In the genomic region with DNA sequence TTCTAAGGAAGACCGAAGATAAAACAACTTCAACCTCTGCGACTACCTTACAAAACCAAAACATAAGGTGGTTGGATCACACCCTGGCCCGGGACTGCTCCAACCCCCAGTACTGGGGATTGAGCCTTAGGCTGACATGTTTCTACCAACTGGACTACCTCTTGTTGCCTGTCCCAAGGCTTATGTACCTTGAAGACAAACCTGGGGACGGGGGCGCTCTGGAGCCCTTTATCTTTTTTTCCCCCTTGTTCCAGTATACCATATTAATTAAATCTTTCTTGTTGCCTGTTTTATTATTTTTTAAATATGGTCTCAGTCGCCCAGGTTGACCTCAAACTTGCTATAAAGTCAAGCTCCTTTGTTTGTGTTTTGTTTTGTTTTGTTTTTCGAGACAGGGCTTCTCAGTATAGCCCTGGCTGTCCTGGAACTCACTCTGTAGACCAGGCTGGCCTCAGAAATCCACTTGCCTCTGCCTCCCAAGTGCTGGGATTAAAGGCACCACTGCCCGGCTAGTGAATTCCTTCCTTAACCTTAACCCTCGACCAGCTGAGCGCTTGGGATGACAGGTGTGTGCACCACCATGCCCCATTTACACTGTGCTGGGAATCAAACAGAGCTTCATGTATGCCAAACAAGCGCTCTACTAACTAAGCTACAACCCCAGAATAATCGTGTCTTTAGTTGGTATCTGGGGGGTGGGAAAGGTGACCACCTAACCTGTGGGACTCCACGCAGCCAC, we compare ENCODE assay signal across 7 mouse cellular contexts. TPM values are rescaled to one million over a fixed set of nuclear protein-coding genes. Genes with fewer than 3 reads are reported as not detected.
DNase-seq lines count a peak whose midpoint lies in the region; ATAC-seq and TF ChIP-seq lines count a peak whose summit lies in the region.

No protein-coding gene starts in this region.

- H3K36me3 ChIP-seq in lung, postnatal 0 days (ENCODE audit: insufficient read depth, low read length) = peaks cover 5% of the 10 kb centered on the region; the same call in 1 of the 2 replicates
- H3K36me3 ChIP-seq in forebrain, embryonic 10.5 days (replicated peaks) = peaks cover 42% of the 10 kb centered on the region
- H3K36me3 ChIP-seq in limb, embryonic 14.5 days (ENCODE audit: control insufficient read depth, insufficient read depth, low read length) = peaks cover 18% of the 10 kb centered on the region
- peaks cover 21% of the 10 kb centered on the region; the same call in 1 of the 2 replicates for H3K36me3 ChIP-seq in stomach, embryonic 14.5 days (ENCODE audit: control insufficient read depth, insufficient read depth, low read length)

- H3K4me3 ChIP-seq in lung, postnatal 0 days (ENCODE audit: low read depth, low read length) = peak overlapping the region; percentile 97
- peak overlapping the region; percentile 100 for H3K4me3 ChIP-seq in forebrain, embryonic 10.5 days
- H3K4me3 ChIP-seq in limb, embryonic 14.5 days (replicated peaks; ENCODE audit: low read length) = peak overlapping the region; percentile 98
- H3K4me3 ChIP-seq in stomach, embryonic 14.5 days (ENCODE audit: low read depth, low read length) = peak overlapping the region; percentile 96

- WGBS in lung, postnatal 0 days = 25% methylated on average over 13 of the region's 13 CpGs
- WGBS in forebrain, embryonic 10.5 days = 26% methylated on average over 13 of the region's 13 CpGs
- WGBS in limb, embryonic 14.5 days = 30% methylated on average over 13 of the region's 13 CpGs
- 27% methylated on average over 13 of the region's 13 CpGs for WGBS in stomach, embryonic 14.5 days

- TF ChIP-seq POLR2A in limb, embryonic 14.5 days (IDR thresholded peaks at IDR 0.05; ENCODE audit: borderline replicate concordance, extremely low read depth, insufficient read depth, insufficient read length) = no peak

- H3K27me3 ChIP-seq in lung, postnatal 0 days (replicated peaks; ENCODE audit: insufficient read depth, low read length) = no peaks in the 10 kb centered on the region
- no peaks in the 10 kb centered on the region for H3K27me3 ChIP-seq in forebrain, embryonic 10.5 days (ENCODE audit: poor library complexity, severe bottlenecking)
- H3K27me3 ChIP-seq in limb, embryonic 14.5 days (ENCODE audit: control insufficient read depth, insufficient read depth, low read length) = no peaks in the 10 kb centered on the region
- no peaks in the 10 kb centered on the region for H3K27me3 ChIP-seq in stomach, embryonic 14.5 days (ENCODE audit: control insufficient read depth, insufficient read depth, low read length)

- H3K4me1 ChIP-seq in lung, postnatal 0 days (ENCODE audit: insufficient read depth, low read depth, low read length) = peaks cover 9% of the 10 kb centered on the region; the same call in 1 of the 2 replicates
- peaks cover 29% of the 10 kb centered on the region for H3K4me1 ChIP-seq in forebrain, embryonic 10.5 days
- peaks cover 8% of the 10 kb centered on the region for H3K4me1 ChIP-seq in limb, embryonic 14.5 days (ENCODE audit: control insufficient read depth, insufficient read depth, low read length)
- H3K4me1 ChIP-seq in stomach, embryonic 14.5 days (ENCODE audit: control insufficient read depth, insufficient read depth, low read length) = peaks cover 14% of the 10 kb centered on the region

- TF ChIP-seq CTCF in lung, postnatal 0 days (IDR thresholded peaks at IDR 0.05) = no peak

- TF ChIP-seq EP300 in lung, postnatal 0 days (IDR thresholded peaks at IDR 0.05) = no peak

- ATAC-seq in lung, postnatal 0 days = peak; percentile 27; the same call in 1 of the 2 replicates
- peak; percentile 41 for ATAC-seq in limb, embryonic 14.5 days (ENCODE audit: low FRiP score, low read depth)
- ATAC-seq in stomach, embryonic 14.5 days (ENCODE audit: insufficient number of reproducible peaks, insufficient read depth, low FRiP score, low read depth) = no peak

- peak overlapping the region; percentile 97 for H3K4me2 ChIP-seq in lung, postnatal 0 days (replicated peaks; ENCODE audit: low read depth, low read length)
- peak overlapping the region; percentile 95 for H3K4me2 ChIP-seq in limb, embryonic 14.5 days (replicated peaks; ENCODE audit: low read depth, low read length, severe bottlenecking)
- H3K4me2 ChIP-seq in stomach, embryonic 14.5 days (replicated peaks; ENCODE audit: low read depth, low read length) = peak overlapping the region; percentile 95

- H3K27ac ChIP-seq in lung, postnatal 0 days (ENCODE audit: low read length) = no peak overlapping the region; the same call in 1 of the 2 replicates
- peak overlapping the region; percentile 92 for H3K27ac ChIP-seq in forebrain, embryonic 10.5 days
- no peak overlapping the region for H3K27ac ChIP-seq in limb, embryonic 14.5 days (replicated peaks; ENCODE audit: low read depth, low read length)
- H3K27ac ChIP-seq in stomach, embryonic 14.5 days (ENCODE audit: low read length) = no peak overlapping the region

- DNase-seq in lung, postnatal 0 days (ENCODE audit: low spot score) = no peak
- DNase-seq in lung, postnatal 10 days = no peak
- DNase-seq in forebrain, embryonic 10.5 days (ENCODE audit: extremely low spot score, low spot score) = no peak
- DNase-seq in limb, embryonic 14.5 days (ENCODE audit: low spot score) = no peak
- DNase-seq in embryo, embryonic 9.5 days (ENCODE audit: extremely low spot score) = no peak
- DNase-seq in frontal cortex, postnatal 36 days (ENCODE audit: low spot score in 2 of 2) = no peak

- H3K9me3 ChIP-seq in lung, postnatal 0 days (ENCODE audit: low read length) = no peaks in the 10 kb centered on the region
- no peaks in the 10 kb centered on the region for H3K9me3 ChIP-seq in forebrain, embryonic 10.5 days
- no peaks in the 10 kb centered on the region for H3K9me3 ChIP-seq in limb, embryonic 14.5 days (ENCODE audit: control insufficient read depth, low read length)
- no peaks in the 10 kb centered on the region for H3K9me3 ChIP-seq in stomach, embryonic 14.5 days (ENCODE audit: control insufficient read depth, low read depth, low read length)

- peak overlapping the region; percentile 35; the same call in 1 of the 2 replicates for H3K9ac ChIP-seq in lung, postnatal 0 days (replicated peaks; ENCODE audit: low read depth)
- H3K9ac ChIP-seq in limb, embryonic 14.5 days (ENCODE audit: low read depth, low read length, severe bottlenecking) = peak overlapping the region; percentile 93
- H3K9ac ChIP-seq in stomach, embryonic 14.5 days (replicated peaks; ENCODE audit: low read depth, low read length) = peak overlapping the region; percentile 95

RNA-seq across cellular contexts. Expression of a gene that starts 0.5 kb away (rescaled TPM):
- polyA plus RNA-seq in lung, postnatal 0 days (2015; fragmentation: Nextera tagmentation; extraction: Ambion mirVana) = 15.2 and 15.4 TPM in 2 replicates
- 20.1 and 21.9 TPM in 2 replicates for polyA plus RNA-seq in forebrain, embryonic 10.5 days (2016; fragmentation: Nextera tagmentation; extraction: Ambion mirVana)
- polyA plus RNA-seq in limb, embryonic 14.5 days (2012; rRNA removed) = 49.2 and 59.0 TPM in 2 replicates
- polyA plus RNA-seq in limb, embryonic 14.5 days (2014; fragmentation: Nextera tagmentation; extraction: Ambion mirVana) = 11.8 and 12.3 TPM in 2 replicates
- 10.4 and 12.0 TPM in 2 replicates for polyA plus RNA-seq in stomach, embryonic 14.5 days (2014; fragmentation: Nextera tagmentation; extraction: Ambion mirVana)

RNA-seq across cellular contexts. Expression of a gene that starts 15.0 kb away (rescaled TPM):
- polyA plus RNA-seq in lung, postnatal 0 days (2015; fragmentation: Nextera tagmentation; extraction: Ambion mirVana) = 57.9 and 59.4 TPM in 2 replicates
- 22.1 and 27.4 TPM in 2 replicates for polyA plus RNA-seq in forebrain, embryonic 10.5 days (2016; fragmentation: Nextera tagmentation; extraction: Ambion mirVana)
- polyA plus RNA-seq in limb, embryonic 14.5 days (2012; rRNA removed) = 22.4 and 23.9 TPM in 2 replicates
- 20.6 and 20.7 TPM in 2 replicates for polyA plus RNA-seq in limb, embryonic 14.5 days (2014; fragmentation: Nextera tagmentation; extraction: Ambion mirVana)
- 36.0 and 40.2 TPM in 2 replicates for polyA plus RNA-seq in stomach, embryonic 14.5 days (2014; fragmentation: Nextera tagmentation; extraction: Ambion mirVana)

RNA-seq across cellular contexts. Expression of a gene that starts 31.4 kb away (rescaled TPM):
- polyA plus RNA-seq in lung, postnatal 0 days (2015; fragmentation: Nextera tagmentation; extraction: Ambion mirVana) = not detected in 2 replicates
- not detected in 2 replicates for polyA plus RNA-seq in forebrain, embryonic 10.5 days (2016; fragmentation: Nextera tagmentation; extraction: Ambion mirVana)
- polyA plus RNA-seq in limb, embryonic 14.5 days (2012; rRNA removed) = not detected in 2 replicates
- polyA plus RNA-seq in limb, embryonic 14.5 days (2014; fragmentation: Nextera tagmentation; extraction: Ambion mirVana) = 0.10 TPM in 1 of 2 replicates, not detected in the other
- not detected in 2 replicates for polyA plus RNA-seq in stomach, embryonic 14.5 days (2014; fragmentation: Nextera tagmentation; extraction: Ambion mirVana)

RNA-seq across cellular contexts. Expression of a gene that starts 36.1 kb away (rescaled TPM):
- 9.6 and 10.1 TPM in 2 replicates for polyA plus RNA-seq in lung, postnatal 0 days (2015; fragmentation: Nextera tagmentation; extraction: Ambion mirVana)
- polyA plus RNA-seq in forebrain, embryonic 10.5 days (2016; fragmentation: Nextera tagmentation; extraction: Ambion mirVana) = 20.0 and 22.0 TPM in 2 replicates
- polyA plus RNA-seq in limb, embryonic 14.5 days (2012; rRNA removed) = 13.3 and 14.0 TPM in 2 replicates
- polyA plus RNA-seq in limb, embryonic 14.5 days (2014; fragmentation: Nextera tagmentation; extraction: Ambion mirVana) = 13.9 and 18.0 TPM in 2 replicates
- polyA plus RNA-seq in stomach, embryonic 14.5 days (2014; fragmentation: Nextera tagmentation; extraction: Ambion mirVana) = 15.0 and 16.9 TPM in 2 replicates

RNA-seq across cellular contexts. Expression of a gene that starts 36.1 kb away (rescaled TPM):
- 8.1 and 8.6 TPM in 2 replicates for polyA plus RNA-seq in lung, postnatal 0 days (2015; fragmentation: Nextera tagmentation; extraction: Ambion mirVana)
- polyA plus RNA-seq in forebrain, embryonic 10.5 days (2016; fragmentation: Nextera tagmentation; extraction: Ambion mirVana) = 13.5 and 14.8 TPM in 2 replicates
- polyA plus RNA-seq in limb, embryonic 14.5 days (2012; rRNA removed) = 28.8 and 39.6 TPM in 2 replicates
- 10.5 and 12.0 TPM in 2 replicates for polyA plus RNA-seq in limb, embryonic 14.5 days (2014; fragmentation: Nextera tagmentation; extraction: Ambion mirVana)
- 11.6 and 13.7 TPM in 2 replicates for polyA plus RNA-seq in stomach, embryonic 14.5 days (2014; fragmentation: Nextera tagmentation; extraction: Ambion mirVana)

Comparison
In these comparisons a context has a peak if more than half of its experiments do, and no peak if none do; other contexts are left out.
1. H3K9ac ChIP-seq: peak in every context shown above with its lines; median percentile 95 in stomach, embryonic 14.5 days; 93 in limb, embryonic 14.5 days; 35 in lung, postnatal 0 days.